Mouse (Mus musculus): ENCODE measurements around the gene H6pd. TPM values are rescaled to one million over a fixed set of nuclear protein-coding genes. Genes with fewer than 3 reads are reported as not detected.

Gene H6pd
- polyA plus RNA-seq, 1 experiment from 2014 or later = 14.7 TPM

DNA sequence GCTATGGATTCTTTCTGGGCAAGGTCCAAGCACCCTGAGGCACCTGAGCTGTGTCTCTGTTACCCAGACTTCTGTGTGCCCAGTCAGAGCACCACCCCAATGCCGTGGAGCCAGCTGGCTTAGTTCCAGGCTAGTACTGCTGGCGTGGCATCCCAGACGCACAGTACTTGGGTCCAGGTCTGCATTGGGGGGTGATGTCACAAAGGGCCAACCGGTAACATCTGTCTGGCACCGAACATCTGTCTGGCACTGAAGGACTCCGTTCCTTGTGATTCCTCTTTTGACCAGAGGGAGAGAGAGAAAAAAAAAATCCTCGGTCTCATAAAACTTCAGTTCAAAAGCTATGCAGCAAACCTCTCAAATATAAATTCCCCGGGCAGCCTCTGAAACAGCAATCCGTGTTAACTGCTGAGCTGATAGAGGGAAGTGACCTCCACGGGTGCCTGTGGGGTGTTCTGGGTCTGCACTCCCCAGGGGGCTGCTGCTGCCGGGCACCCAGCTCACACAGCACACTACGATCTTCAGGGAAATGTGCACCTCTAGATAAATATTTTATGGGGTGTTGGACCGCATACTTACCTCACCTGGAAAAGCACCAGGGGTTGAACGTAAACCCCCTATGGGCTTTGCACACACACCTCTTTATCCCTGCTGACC is 22.5 kb upstream of the H6pd start:
- peaks cover 17% of the 10 kb centered on the region for H3K4me1 ChIP-seq (ENCODE audit: control insufficient read depth, insufficient read depth, low read length)

DNA sequence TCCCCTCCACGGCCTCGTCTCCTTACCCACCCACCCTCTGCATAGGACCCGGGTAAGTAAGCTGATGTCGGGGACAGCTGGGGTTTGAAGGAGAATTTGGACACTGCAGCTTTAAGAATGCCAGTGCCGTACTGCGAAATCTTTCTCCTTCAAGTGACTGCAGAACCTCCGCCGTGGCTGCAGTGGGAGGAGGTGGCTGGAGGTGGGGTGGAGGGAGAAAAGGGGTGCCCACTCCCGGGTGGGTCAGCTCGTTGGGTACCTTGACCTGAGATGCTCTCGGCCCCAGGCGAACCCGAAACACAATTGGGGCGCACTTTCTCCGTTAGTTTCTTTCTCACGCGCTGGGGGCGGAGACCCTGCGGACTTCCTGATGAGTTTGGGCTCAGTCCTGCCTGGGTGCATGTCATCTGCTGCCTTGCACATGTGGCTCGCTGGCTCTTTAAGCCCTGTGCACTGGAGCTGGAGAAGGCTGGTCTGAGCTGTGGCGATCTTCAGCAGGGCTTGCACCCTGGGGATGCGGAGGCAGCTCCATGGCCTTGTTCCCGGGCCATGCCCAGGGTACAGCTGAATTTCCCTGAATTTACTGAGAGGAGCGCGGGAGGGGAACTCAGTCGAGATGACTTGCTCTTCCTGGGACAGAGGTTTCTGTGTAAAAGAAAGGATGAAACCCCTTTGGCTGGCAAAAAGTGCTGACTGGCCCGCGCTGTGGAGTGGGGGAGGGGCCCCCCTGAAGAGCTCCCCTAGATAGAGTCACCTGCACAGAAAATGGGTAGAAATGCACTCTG is 21.8 kb upstream of the H6pd start:
- DNase-seq (ENCODE audit: low spot score) (no peak), ATAC-seq (ENCODE audit: low read depth) (no peak)
- WGBS = under 1% methylated on average over 28 of the region's 28 CpGs

More for the DNA sequence above, 22.5 kb upstream of the H6pd start:
- Histone ChIP-seq H3K36me3 (ENCODE audit: control insufficient read depth, insufficient read depth, low read length) (no peaks in the 10 kb centered on the region), H3K27ac (replicated peaks; ENCODE audit: low read depth, low read length) (no peak overlapping the region), H3K27me3 (replicated peaks; ENCODE audit: control insufficient read depth, insufficient read depth, low read length) (peaks cover 87% of the 10 kb centered on the region), H3K4me3 (ENCODE audit: low read depth, low read length) (peak overlapping the region; percentile 51), H3K4me2 (ENCODE audit: low read depth, low read length) (peak overlapping the region; percentile 93), H3K9ac (ENCODE audit: low read depth, low read length) (peak overlapping the region; percentile 54; the same call in 1 of the 2 replicates), H3K9me3 (ENCODE audit: control insufficient read depth, low read length) (no peaks in the 10 kb centered on the region)
- DNase-seq (ENCODE audit: low spot score) = no peak
- WGBS = 18% methylated on average over 14 of the region's 14 CpGs
- ATAC-seq (ENCODE audit: low read depth) = no peak

DNA sequence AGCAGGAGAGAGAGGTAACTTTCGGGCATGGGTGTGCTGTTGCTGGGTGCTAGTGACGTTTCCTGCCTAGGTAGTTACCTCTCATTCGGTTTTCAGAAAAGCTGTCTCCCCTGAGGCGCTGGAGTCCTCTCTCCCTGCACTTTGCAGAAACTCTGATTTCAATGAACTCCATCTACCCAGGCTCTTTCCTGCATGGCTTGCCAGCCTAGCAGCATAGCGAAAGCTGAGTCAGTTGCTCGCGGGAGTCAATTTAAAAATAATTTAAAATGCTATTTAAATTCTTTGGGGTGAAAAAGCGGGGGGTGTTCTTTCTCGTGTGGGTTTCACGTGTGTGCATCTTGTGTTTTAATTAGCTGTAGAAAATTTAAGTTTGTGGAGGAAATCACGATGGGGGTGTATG is 21.1 kb upstream of the H6pd start:
- Histone ChIP-seq H3K4me3 (ENCODE audit: low read depth, low read length) (peak overlapping the region; percentile 51), H3K27ac (replicated peaks; ENCODE audit: low read depth, low read length) (no peak overlapping the region), H3K4me1 (ENCODE audit: control insufficient read depth, insufficient read depth, low read length) (peaks cover 17% of the 10 kb centered on the region), H3K27me3 (replicated peaks; ENCODE audit: control insufficient read depth, insufficient read depth, low read length) (peaks cover 76% of the 10 kb centered on the region), H3K36me3 (ENCODE audit: control insufficient read depth, insufficient read depth, low read length) (no peaks in the 10 kb centered on the region), H3K4me2 (ENCODE audit: low read depth, low read length) (peak overlapping the region; percentile 93), H3K9ac (ENCODE audit: low read depth, low read length) (0 out of 2 replicates have a peak overlapping the region, but pooled peaks have one; percentile 54), H3K9me3 (ENCODE audit: control insufficient read depth, low read length) (no peaks in the 10 kb centered on the region)
- WGBS = 3% methylated on average over 11 of the region's 11 CpGs
- DNase-seq (ENCODE audit: low spot score) (no peak), ATAC-seq (ENCODE audit: low read depth) (no peak)

More for the DNA sequence above, 21.8 kb upstream of the H6pd start:
- Histone ChIP-seq H3K4me3 (ENCODE audit: low read depth, low read length) (peak overlapping the region; percentile 51), H3K4me2 (ENCODE audit: low read depth, low read length) (peak overlapping the region; percentile 93), H3K4me1 (ENCODE audit: control insufficient read depth, insufficient read depth, low read length) (peaks cover 17% of the 10 kb centered on the region), H3K9ac (ENCODE audit: low read depth, low read length) (peak overlapping the region; percentile 54), H3K27ac (replicated peaks; ENCODE audit: low read depth, low read length) (no peak overlapping the region), H3K36me3 (ENCODE audit: control insufficient read depth, insufficient read depth, low read length) (no peaks in the 10 kb centered on the region), H3K9me3 (ENCODE audit: control insufficient read depth, low read length) (no peaks in the 10 kb centered on the region), H3K27me3 (replicated peaks; ENCODE audit: control insufficient read depth, insufficient read depth, low read length) (peaks cover 82% of the 10 kb centered on the region)

DNA sequence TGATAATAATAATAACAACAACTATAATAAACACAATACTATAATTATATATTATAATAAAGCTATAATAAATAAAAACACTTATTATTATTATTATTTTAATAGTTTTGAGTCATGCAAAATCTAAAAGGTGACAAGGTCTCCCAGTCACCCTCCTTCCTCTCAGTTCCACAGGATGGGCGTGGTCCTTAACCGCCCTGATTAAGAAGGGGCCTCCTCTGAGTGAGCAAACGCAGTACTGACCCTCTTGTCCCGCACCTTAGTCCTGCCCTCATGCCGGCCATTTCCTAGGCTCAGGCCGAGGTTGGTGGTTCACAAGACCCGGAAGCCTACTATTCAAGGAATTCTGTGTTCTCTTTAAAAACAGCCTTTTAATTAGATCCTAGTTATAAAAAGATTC is 14.7 kb upstream of the H6pd start:
- H3K4me1 ChIP-seq (ENCODE audit: control insufficient read depth, insufficient read depth, low read length) = no peaks in the 10 kb centered on the region
- 69% methylated on average over 7 of the region's 7 CpGs for WGBS
- no peaks in the 10 kb centered on the region for H3K36me3 ChIP-seq (ENCODE audit: control insufficient read depth, insufficient read depth, low read length)
- no peaks in the 10 kb centered on the region for H3K9me3 ChIP-seq (ENCODE audit: control insufficient read depth, low read length)
- no peak overlapping the region for H3K4me2 ChIP-seq (ENCODE audit: low read depth, low read length)
- no peak overlapping the region for H3K9ac ChIP-seq (ENCODE audit: low read depth, low read length)
- no peak for ATAC-seq (ENCODE audit: low read depth)
- peaks cover 14% of the 10 kb centered on the region; the same call in 1 of the 2 replicates for H3K27me3 ChIP-seq (replicated peaks; ENCODE audit: control insufficient read depth, insufficient read depth, low read length)
- DNase-seq (ENCODE audit: low spot score) = no peak
- H3K4me3 ChIP-seq (ENCODE audit: low read depth, low read length) = no peak overlapping the region
- no peak overlapping the region for H3K27ac ChIP-seq (replicated peaks; ENCODE audit: low read depth, low read length)

DNA sequence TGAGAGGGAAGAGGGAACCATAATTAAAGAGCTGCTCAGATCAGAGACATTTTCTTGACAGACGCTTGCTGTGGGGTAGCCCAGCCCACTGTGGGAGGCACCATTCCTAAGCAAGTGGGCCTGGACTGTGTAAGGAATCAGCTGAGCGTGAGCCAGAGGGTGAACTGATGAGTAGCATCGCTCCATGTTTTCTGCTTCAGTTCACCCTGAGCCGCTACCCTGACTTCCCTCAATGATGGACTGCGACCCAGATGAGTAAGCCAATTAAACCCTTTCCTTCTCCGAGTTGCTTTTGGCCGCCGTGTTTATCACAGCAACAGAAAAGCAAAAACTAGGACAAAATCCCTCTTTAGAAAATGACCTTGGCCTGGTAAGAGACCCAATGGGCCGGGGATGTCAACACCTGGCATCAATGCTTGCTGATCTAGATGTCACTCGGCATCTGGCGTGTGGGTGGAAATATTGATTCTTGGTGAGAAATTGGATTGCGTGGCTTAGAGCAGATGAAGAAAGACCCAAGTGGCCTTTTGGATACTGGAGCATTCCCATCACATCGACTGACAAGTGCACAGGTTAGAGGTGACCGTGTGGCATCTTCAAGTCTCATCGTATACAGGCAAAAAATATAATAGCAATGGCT is 11.0 kb upstream of the H6pd start:
- Histone ChIP-seq H3K27ac (replicated peaks; ENCODE audit: low read depth, low read length) (no peak overlapping the region), H3K9ac (ENCODE audit: low read depth, low read length) (no peak overlapping the region), H3K36me3 (ENCODE audit: control insufficient read depth, insufficient read depth, low read length) (no peaks in the 10 kb centered on the region), H3K4me2 (ENCODE audit: low read depth, low read length) (no peak overlapping the region), H3K9me3 (ENCODE audit: control insufficient read depth, low read length) (no peaks in the 10 kb centered on the region), H3K4me1 (ENCODE audit: control insufficient read depth, insufficient read depth, low read length) (no peaks in the 10 kb centered on the region), H3K4me3 (ENCODE audit: low read depth, low read length) (no peak overlapping the region), H3K27me3 (replicated peaks; ENCODE audit: control insufficient read depth, insufficient read depth, low read length) (no peaks in the 10 kb centered on the region)
- DNase-seq (ENCODE audit: low spot score) = no peak
- ATAC-seq (ENCODE audit: low read depth) = no peak
- WGBS = 86% methylated on average over 15 of the region's 15 CpGs

DNA sequence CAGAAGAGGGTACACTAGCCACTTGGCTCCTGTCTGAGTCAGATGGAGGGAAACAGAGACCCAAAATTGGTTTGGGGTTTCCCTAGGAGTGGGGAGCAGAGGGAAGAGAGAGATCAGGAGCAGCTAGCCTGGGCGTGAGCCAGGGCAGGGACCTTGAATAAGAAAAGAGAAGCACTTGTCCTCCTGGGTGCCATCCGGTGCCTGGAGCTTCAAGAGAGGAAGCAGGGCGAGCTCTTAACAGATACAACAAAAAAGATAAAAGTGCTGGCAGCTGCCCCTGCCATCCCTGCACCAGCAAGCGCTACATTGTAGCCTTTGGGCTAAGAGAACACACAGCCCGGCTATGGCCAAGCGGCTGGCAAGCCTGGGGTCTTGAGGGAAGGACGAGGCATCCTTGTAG is 6.6 kb upstream of the H6pd start:
- 72% methylated on average over 7 of the region's 7 CpGs for WGBS
- ATAC-seq (ENCODE audit: low read depth) = no peak

DNA sequence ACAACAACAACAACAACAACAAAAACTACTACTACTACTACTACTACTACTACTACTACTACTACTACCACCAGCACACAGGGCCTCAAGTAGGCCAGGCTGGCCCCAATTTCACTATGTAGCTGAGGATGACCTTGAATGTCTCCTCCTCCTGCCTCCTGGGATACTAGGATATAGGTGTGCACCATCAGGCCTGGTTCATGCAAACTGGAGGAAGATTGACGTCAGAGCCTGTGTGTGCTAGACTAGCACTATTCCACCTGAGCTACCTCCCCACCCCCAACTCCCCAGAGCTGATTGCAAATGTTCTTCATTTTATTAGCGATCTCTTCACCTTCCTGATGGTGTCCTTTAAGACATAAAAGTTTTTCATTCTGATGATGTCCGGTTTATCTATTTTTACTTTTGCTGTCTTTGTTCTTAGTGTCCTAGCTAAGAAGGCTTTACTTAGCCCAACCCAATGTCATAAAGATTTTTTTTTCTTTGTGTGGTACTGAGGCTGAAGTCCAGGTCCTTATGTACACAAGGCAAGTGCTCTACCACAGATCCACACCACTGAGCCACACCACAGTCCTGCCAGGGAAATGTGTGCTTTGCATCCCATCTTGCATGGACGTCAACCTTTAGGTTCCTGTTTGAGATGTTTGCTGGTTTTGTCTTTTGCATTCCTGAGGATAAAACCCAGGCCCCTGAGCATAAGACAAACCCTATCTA is 5.7 kb upstream of the H6pd start:
- Histone ChIP-seq H3K36me3 (ENCODE audit: control insufficient read depth, insufficient read depth, low read length) (no peaks in the 10 kb centered on the region), H3K27ac (replicated peaks; ENCODE audit: low read depth, low read length) (no peak overlapping the region), H3K27me3 (replicated peaks; ENCODE audit: control insufficient read depth, insufficient read depth, low read length) (no peaks in the 10 kb centered on the region), H3K9me3 (ENCODE audit: control insufficient read depth, low read length) (no peaks in the 10 kb centered on the region), H3K4me3 (ENCODE audit: low read depth, low read length) (no peak overlapping the region), H3K4me1 (ENCODE audit: control insufficient read depth, insufficient read depth, low read length) (peaks cover 6% of the 10 kb centered on the region; the same call in 1 of the 2 replicates), H3K9ac (ENCODE audit: low read depth, low read length) (no peak overlapping the region), H3K4me2 (ENCODE audit: low read depth, low read length) (no peak overlapping the region)
- ATAC-seq (ENCODE audit: low read depth) (no peak), DNase-seq (ENCODE audit: low spot score) (no peak)
- 84% methylated on average over 4 of the region's 4 CpGs for WGBS

More for the DNA sequence above, 6.6 kb upstream of the H6pd start:
- H3K9ac ChIP-seq (ENCODE audit: low read depth, low read length) = no peak overlapping the region
- peaks cover 6% of the 10 kb centered on the region; the same call in 1 of the 2 replicates for H3K4me1 ChIP-seq (ENCODE audit: control insufficient read depth, insufficient read depth, low read length)
- no peak for DNase-seq (ENCODE audit: low spot score)
- no peaks in the 10 kb centered on the region for H3K9me3 ChIP-seq (ENCODE audit: control insufficient read depth, low read length)
- no peak overlapping the region for H3K4me2 ChIP-seq (ENCODE audit: low read depth, low read length)
- no peak overlapping the region for H3K27ac ChIP-seq (replicated peaks; ENCODE audit: low read depth, low read length)
- no peaks in the 10 kb centered on the region for H3K27me3 ChIP-seq (replicated peaks; ENCODE audit: control insufficient read depth, insufficient read depth, low read length)
- no peaks in the 10 kb centered on the region for H3K36me3 ChIP-seq (ENCODE audit: control insufficient read depth, insufficient read depth, low read length)
- H3K4me3 ChIP-seq (ENCODE audit: low read depth, low read length) = no peak overlapping the region

DNA sequence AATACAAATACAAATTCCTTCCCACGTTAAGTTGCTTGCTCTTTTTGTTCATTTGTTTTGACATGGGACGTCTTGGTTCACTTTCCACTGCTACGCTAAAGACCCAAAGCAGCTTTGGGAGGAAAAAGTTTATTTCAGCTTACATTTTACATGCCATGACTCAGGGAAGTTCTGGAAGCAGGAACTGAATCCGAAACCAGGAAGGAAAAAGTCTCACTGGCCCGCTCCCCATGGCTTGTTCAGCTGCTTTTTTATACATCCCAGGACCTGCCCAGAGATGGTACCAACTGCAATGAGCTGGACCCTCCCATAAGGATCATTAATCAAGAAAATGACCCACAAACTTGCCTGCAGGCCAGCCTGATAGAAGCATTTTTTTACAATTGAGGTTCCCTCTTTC is 5.0 kb upstream of the H6pd start:
- Histone ChIP-seq H3K4me1 (ENCODE audit: control insufficient read depth, insufficient read depth, low read length) (peaks cover 6% of the 10 kb centered on the region; the same call in 1 of the 2 replicates), H3K4me2 (ENCODE audit: low read depth, low read length) (no peak overlapping the region), H3K27me3 (replicated peaks; ENCODE audit: control insufficient read depth, insufficient read depth, low read length) (no peaks in the 10 kb centered on the region), H3K27ac (replicated peaks; ENCODE audit: low read depth, low read length) (no peak overlapping the region), H3K9ac (ENCODE audit: low read depth, low read length) (no peak overlapping the region), H3K36me3 (ENCODE audit: control insufficient read depth, insufficient read depth, low read length) (no peaks in the 10 kb centered on the region), H3K9me3 (ENCODE audit: control insufficient read depth, low read length) (no peaks in the 10 kb centered on the region), H3K4me3 (ENCODE audit: low read depth, low read length) (no peak overlapping the region)
- DNase-seq (ENCODE audit: low spot score) (no peak), ATAC-seq (ENCODE audit: low read depth) (no peak)
- 82% methylated on average over 5 of the region's 5 CpGs for WGBS
